Mouse (Mus musculus) brain, embryonic 14.5 days (tissue): ENCODE results near the gene Polr3gl.

ENCODE experiments used
- CTCF ChIP-seq: fragments of 200-500 bp; IDR thresholded peaks from 2 replicates; pipeline ENCODE4 v1.5.1; 2012; ENCODE audit warnings: inconsistent platforms, mild to moderate bottlenecking, moderate library complexity, borderline replicate concordance; ENCODE audit not compliant: insufficient read depth, insufficient read length; ENCODE audit errors: extremely low read depth
- POLR2A ChIP-seq: fragments of 200-500 bp; IDR thresholded peaks from 2 replicates; pipeline ENCODE4 v1.6.1; 2012; ENCODE audit warnings: mild to moderate bottlenecking, inconsistent platforms, borderline replicate concordance; ENCODE audit not compliant: poor library complexity, insufficient read depth, insufficient read length, severe bottlenecking; ENCODE audit errors: extremely low read depth

- no peak for TF ChIP-seq CTCF
- no peak for TF ChIP-seq POLR2A
These were observed 18.6 kb downstream of the Polr3gl start for GRCm38 (mm10) chr3:96575272-96575984.
